Mouse (Mus musculus) limb, embryonic 12.5 days (tissue): ENCODE data around the gene Atp6v1e1. TPM values are rescaled to one million over a fixed set of nuclear protein-coding genes. Genes with fewer than 3 reads are reported as not detected.
"Not testable (repeated sequence)": the region's sequence is repeated elsewhere in the genome, so short reads cannot be mapped to it uniquely, and the experiment has no call there.

Source experiments
- ATAC-seq: fragments of 200-750 bp; cut with Nextera tagmentation; 2 replicates; pipeline ENCODE4 v1.8.0; 2017; ENCODE audit warnings: low read depth, moderate TSS enrichment; ENCODE audit not compliant: insufficient number of reproducible peaks, insufficient read depth, low FRiP score, low TSS enrichment
- H3K27ac ChIP-seq: fragments of 300-500 bp; sonication (generic); 2 replicates; pipeline ENCODE4 v1.5.1; 2016; ENCODE audit warnings: mild to moderate bottlenecking, moderate library complexity
- H3K27me3 ChIP-seq: fragments of 300-500 bp; sonication (generic); 2 replicates; pipeline ENCODE4 v1.6.1; 2016; ENCODE audit warnings: mild to moderate bottlenecking, moderate library complexity
- H3K36me3 ChIP-seq: fragments of 300-500 bp; sonication (generic); 2 replicates; pipeline ENCODE4 v1.6.1; 2016; ENCODE audit warnings: mild to moderate bottlenecking, moderate library complexity
- H3K4me1 ChIP-seq: fragments of 300-500 bp; sonication (generic); replicated peaks from 2 replicates; pipeline ENCODE4 v1.6.1; 2016
- H3K4me2 ChIP-seq: fragments of 300-500 bp; sonication (generic); 2 replicates; pipeline ENCODE4 v1.6.1; 2016; ENCODE audit warnings: mild to moderate bottlenecking, moderate library complexity
- H3K4me3 ChIP-seq: fragments of 300-500 bp; sonication (generic); replicated peaks from 2 replicates; pipeline ENCODE4 v1.5.1; 2016; ENCODE audit warnings: mild to moderate bottlenecking
- H3K9ac ChIP-seq: fragments of 300-500 bp; sonication (generic); replicated peaks from 2 replicates; pipeline ENCODE4 v1.6.1; 2016; ENCODE audit warnings: mild to moderate bottlenecking, moderate library complexity
- H3K9me3 ChIP-seq: fragments of 300-500 bp; sonication (generic); 2 replicates; pipeline ENCODE4 v1.6.1; 2016; ENCODE audit warnings: mild to moderate bottlenecking, moderate library complexity
- WGBS: fragments of 180-500 bp; shearing (Covaris S2); methylation state at CpG from one replicate; pipeline ENCODE4 v1.1.7; 2016; 5-methylcytosine and 5-hydroxymethylcytosine counted together
- polyA plus RNA-seq: library from polyadenylated mRNA; unstranded; fragments of >200 nt; fragmentation: Nextera tagmentation; extraction: Ambion mirVana; gene quantifications from 2 replicates; pipeline ENCODE4 v1.2.1, GENCODE M21; 2016

Atp6v1e1 gene
- 109 TPM in 2 replicates for polyA plus RNA-seq

- under 1% methylated on average over 41 of the region's 41 CpGs for WGBS
- peak; percentile 98 for ATAC-seq
- Histone ChIP-seq H3K27me3 (no peaks in the 10 kb centered on the region), H3K9me3 (no peaks in the 10 kb centered on the region), H3K4me2 (peak within 1 kb of the TSS; percentile 72), H3K36me3 (peaks cover 19% of the 10 kb centered on the region), H3K27ac (peak within 1 kb of the TSS; percentile 89), H3K9ac (peak within 1 kb of the TSS; percentile 82), H3K4me3 (peak within 1 kb of the TSS; percentile 89), H3K4me1 (peaks cover 13% of the 10 kb centered on the region)
Observed at GRCm38 (mm10) chr6:120822307-120822928, at the start of gene Atp6v1e1. Atp6v1e1 (minus strand) TSS chr6:120822793.

GRCm38 (mm10) chr6:120871286-120871685 is 48.7 kb upstream of the Atp6v1e1 start:
- Histone ChIP-seq H3K9me3 (no peaks in the 10 kb centered on the region), H3K27me3 (no peaks in the 10 kb centered on the region), H3K36me3 (peaks cover 30% of the 10 kb centered on the region), H3K4me3 (no peak overlapping the region), H3K27ac (no peak overlapping the region), H3K4me2 (no peak overlapping the region), H3K4me1 (no peaks in the 10 kb centered on the region), H3K9ac (no peak overlapping the region)
- 90% methylated on average over 2 of the region's 2 CpGs for WGBS
- no peak for ATAC-seq

- Histone ChIP-seq H3K4me2 (no peak overlapping the region), H3K27me3 (no peaks in the 10 kb centered on the region), H3K36me3 (peaks cover 45% of the 10 kb centered on the region), H3K4me3 (no peak overlapping the region), H3K27ac (no peak overlapping the region), H3K4me1 (no peaks in the 10 kb centered on the region), H3K9me3 (no peaks in the 10 kb centered on the region), H3K9ac (no peak overlapping the region)
- no peak for ATAC-seq
- WGBS: 74% methylated on average over 1 of the region's 1 CpGs
Observed at GRCm38 (mm10) chr6:120868824-120869223, 46.2 kb upstream of the Atp6v1e1 start.

GRCm38 (mm10) chr6:120866051-120866814 is 43.6 kb upstream of the Atp6v1e1 start:
- H3K36me3 ChIP-seq: peaks cover 44% of the 10 kb centered on the region
- H3K4me1 ChIP-seq: no peaks in the 10 kb centered on the region
- no peaks in the 10 kb centered on the region for H3K9me3 ChIP-seq
- no peak overlapping the region for H3K27ac ChIP-seq
- no peak overlapping the region for H3K4me3 ChIP-seq
- H3K27me3 ChIP-seq: no peaks in the 10 kb centered on the region
- H3K9ac ChIP-seq: no peak overlapping the region
- 91% methylated on average over 9 of the region's 9 CpGs for WGBS
- no peak overlapping the region for H3K4me2 ChIP-seq
- ATAC-seq: no peak

DNA sequence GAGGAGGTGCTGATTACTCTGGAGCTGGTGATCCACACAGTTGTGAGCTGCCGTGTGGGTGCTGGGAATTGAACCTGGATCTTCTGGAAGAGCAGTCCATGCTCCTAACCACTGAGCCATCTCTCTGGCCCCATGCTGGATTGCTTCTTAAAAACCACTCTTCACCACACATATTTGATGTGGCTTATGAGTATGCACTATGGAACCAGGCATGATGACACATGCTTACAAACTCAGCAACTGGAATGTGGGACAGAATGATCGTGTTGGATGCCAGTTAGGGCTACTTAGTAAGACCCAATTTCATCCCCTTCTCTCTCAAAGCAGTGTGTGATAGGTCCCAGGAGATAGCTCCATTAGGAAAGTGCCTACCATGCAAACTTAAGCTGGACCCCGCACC is 37.5 kb upstream of the Atp6v1e1 start:
- no peak overlapping the region for H3K27ac ChIP-seq
- H3K9ac ChIP-seq: no peak overlapping the region
- 91% methylated on average over 3 of the region's 3 CpGs for WGBS
- peaks cover 3% of the 10 kb centered on the region; the same call in 1 of the 2 replicates for H3K9me3 ChIP-seq
- no peak overlapping the region for H3K4me3 ChIP-seq
- no peaks in the 10 kb centered on the region for H3K27me3 ChIP-seq
- H3K36me3 ChIP-seq: peaks cover 44% of the 10 kb centered on the region
- no peak for ATAC-seq
- no peak overlapping the region for H3K4me2 ChIP-seq
- no peaks in the 10 kb centered on the region for H3K4me1 ChIP-seq

DNA sequence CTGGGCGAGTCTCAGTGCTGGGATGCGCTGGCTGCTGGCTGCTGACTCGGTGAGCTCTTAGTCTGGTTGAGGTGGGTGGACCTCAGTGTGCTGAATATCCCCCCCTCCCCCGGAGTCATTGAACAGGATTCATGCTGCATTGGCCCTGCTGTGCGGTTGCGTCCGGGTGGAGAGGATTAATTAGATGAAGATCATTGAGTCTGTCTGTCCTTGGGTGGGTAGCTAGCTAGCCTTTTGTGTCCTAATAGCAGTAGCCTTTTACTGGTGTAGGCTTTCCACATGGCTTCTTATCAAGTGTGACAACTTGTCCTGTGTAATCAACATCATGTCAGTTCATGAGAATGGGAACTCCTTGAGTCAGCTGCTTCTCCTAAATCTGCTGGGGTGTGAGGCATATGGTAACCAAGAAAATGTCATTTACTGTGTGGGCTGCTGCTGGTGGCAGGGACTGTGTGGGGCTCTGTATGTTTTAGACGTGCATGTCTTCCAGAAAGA is 35.7 kb upstream of the Atp6v1e1 start:
- no peak for ATAC-seq
- WGBS: 78% methylated on average over 8 of the region's 8 CpGs

DNA sequence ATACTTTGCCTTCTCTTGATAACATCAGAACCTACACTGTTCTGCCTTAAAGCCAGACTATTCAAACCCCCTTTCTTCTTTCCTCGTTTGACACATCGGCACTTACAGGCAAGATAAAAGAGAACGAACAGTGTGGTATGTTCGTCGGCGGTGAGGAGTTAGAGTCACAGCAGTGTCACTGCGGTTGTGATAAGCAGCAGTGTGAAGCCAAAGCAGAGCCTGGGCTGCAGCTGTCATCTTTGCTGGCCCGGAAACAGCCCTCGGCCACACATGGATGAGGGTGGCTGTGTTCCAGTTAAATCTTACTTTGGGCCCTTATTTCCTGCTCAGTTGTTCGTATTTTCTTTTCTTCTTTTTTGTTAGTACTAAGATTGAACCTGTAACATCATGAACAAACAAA is 31.8 kb upstream of the Atp6v1e1 start:
- Histone ChIP-seq H3K4me1 (no peaks in the 10 kb centered on the region), H3K27me3 (no peaks in the 10 kb centered on the region), H3K9ac (no peak overlapping the region), H3K9me3 (peaks cover 5% of the 10 kb centered on the region; the same call in 1 of the 2 replicates), H3K27ac (no peak overlapping the region), H3K4me2 (no peak overlapping the region), H3K36me3 (peaks cover 46% of the 10 kb centered on the region), H3K4me3 (no peak overlapping the region)
- ATAC-seq: no peak
- 82% methylated on average over 10 of the region's 10 CpGs for WGBS

More for the DNA sequence above, 35.7 kb upstream of the Atp6v1e1 start:
- peaks cover 45% of the 10 kb centered on the region for H3K36me3 ChIP-seq
- H3K4me1 ChIP-seq: no peaks in the 10 kb centered on the region
- H3K4me3 ChIP-seq: no peak overlapping the region
- no peak overlapping the region for H3K9ac ChIP-seq
- no peak overlapping the region for H3K4me2 ChIP-seq
- no peak overlapping the region for H3K27ac ChIP-seq
- no peaks in the 10 kb centered on the region for H3K27me3 ChIP-seq
- H3K9me3 ChIP-seq: peaks cover 5% of the 10 kb centered on the region; the same call in 1 of the 2 replicates

GRCm38 (mm10) chr6:120850720-120851119 is 28.1 kb upstream of the Atp6v1e1 start:
- H3K27me3 ChIP-seq, H3K4me1 ChIP-seq, H3K4me2 ChIP-seq, ATAC-seq, H3K9ac ChIP-seq, H3K27ac ChIP-seq, H3K9me3 ChIP-seq, H3K4me3 ChIP-seq: not testable (repeated sequence)
- H3K36me3 ChIP-seq: peaks cover 50% of the 10 kb centered on the region

DNA sequence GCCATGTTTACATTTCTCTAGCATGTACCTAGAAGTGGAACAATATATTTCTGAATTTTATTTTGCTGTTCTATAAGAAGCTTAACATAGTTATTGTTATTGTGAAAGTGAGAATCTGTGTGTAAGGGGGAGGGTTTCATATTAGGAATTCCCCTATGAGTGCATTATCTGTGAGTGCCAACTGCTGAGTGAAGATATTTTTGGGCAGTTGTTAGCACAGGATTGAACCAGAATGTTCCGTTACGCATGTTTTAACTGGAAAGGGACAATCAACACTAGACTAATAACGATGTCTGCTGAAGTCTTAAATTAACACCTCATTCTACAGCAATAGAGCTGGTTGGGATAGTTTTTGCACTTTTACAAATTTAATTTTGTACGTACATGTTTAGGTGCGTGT is 19.2 kb upstream of the Atp6v1e1 start:
- Histone ChIP-seq H3K9ac (no peak overlapping the region), H3K27me3 (no peaks in the 10 kb centered on the region), H3K4me3 (no peak overlapping the region), H3K4me2 (no peak overlapping the region), H3K9me3 (no peaks in the 10 kb centered on the region), H3K27ac (no peak overlapping the region), H3K4me1 (peaks cover 8% of the 10 kb centered on the region), H3K36me3 (no peaks in the 10 kb centered on the region; the same call in 1 of the 2 replicates)
- WGBS: 93% methylated on average over 5 of the region's 5 CpGs
- ATAC-seq: no peak

DNA sequence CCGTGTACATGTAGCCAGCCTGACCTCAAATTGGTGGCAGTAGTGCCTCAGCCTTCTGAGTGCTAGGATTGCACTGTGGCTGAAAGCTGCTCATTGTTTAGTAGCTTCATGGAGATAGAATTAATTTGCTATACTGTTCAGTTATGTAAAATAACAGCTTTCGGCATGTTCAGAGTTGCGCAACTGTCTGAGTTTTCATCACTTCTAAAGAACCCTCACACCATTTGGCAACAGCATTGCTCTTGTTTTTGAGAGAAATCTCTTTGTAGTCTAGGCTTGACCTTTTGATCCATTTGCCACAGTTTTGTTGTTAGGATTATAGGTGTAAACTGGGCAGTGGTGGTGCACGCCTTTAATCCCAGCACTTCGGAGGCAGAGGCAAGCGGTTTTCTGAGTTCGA is 17.7 kb upstream of the Atp6v1e1 start:
- H3K4me1 ChIP-seq: peaks cover 8% of the 10 kb centered on the region
- no peak overlapping the region for H3K4me3 ChIP-seq
- no peak for ATAC-seq
- H3K9me3 ChIP-seq: no peaks in the 10 kb centered on the region
- no peak overlapping the region for H3K9ac ChIP-seq
- WGBS: 95% methylated on average over 7 of the region's 7 CpGs
- no peak overlapping the region for H3K4me2 ChIP-seq
- H3K27me3 ChIP-seq: no peaks in the 10 kb centered on the region
- no peaks in the 10 kb centered on the region; the same call in 1 of the 2 replicates for H3K36me3 ChIP-seq
- no peak overlapping the region for H3K27ac ChIP-seq

- H3K4me3 ChIP-seq: peak overlapping the region; percentile 92
- H3K36me3 ChIP-seq: no peaks in the 10 kb centered on the region; the same call in 1 of the 2 replicates
- H3K9ac ChIP-seq: peak overlapping the region; percentile 95; the same call in 1 of the 2 replicates
- H3K27me3 ChIP-seq: no peaks in the 10 kb centered on the region
- peaks cover 8% of the 10 kb centered on the region for H3K4me1 ChIP-seq
- H3K4me2 ChIP-seq: peak overlapping the region; percentile 64
- no peak for ATAC-seq
- H3K9me3 ChIP-seq: no peaks in the 10 kb centered on the region
- WGBS: 69% methylated on average over 1 of the region's 1 CpGs
- H3K27ac ChIP-seq: no peak overlapping the region
Observed at GRCm38 (mm10) chr6:120837152-120837530, 14.5 kb upstream of the Atp6v1e1 start.
